In genomic region chr8:48152062-48152738, GRCm38 (mm10) we compare ENCODE assay signal across 8 mouse cellular contexts. TPM values are rescaled to one million over a fixed set of nuclear protein-coding genes. Genes with fewer than 3 reads are reported as not detected.
DNase-seq lines count a peak whose midpoint lies in the region; ATAC-seq lines count a peak whose summit lies in the region.

No protein-coding gene starts in this region.

- intact Hi-C loops in left cerebral cortex, postnatal 10 days (cut with DNase I), result no loop called here

- 0 out of 2 replicates have a peak overlapping the region, but pooled peaks have one; percentile 8 for H3K4me2 ChIP-seq in embryonic facial prominence, embryonic 15.5 days (replicated peaks)
- peak overlapping the region; percentile 17; the same call in 1 of the 2 replicates for H3K4me2 ChIP-seq in heart, embryonic 16.5 days (ENCODE audit: low read depth, low read length)
- H3K4me2 ChIP-seq in stomach, embryonic 15.5 days, result 0 out of 2 replicates have a peak overlapping the region, but pooled peaks have one; percentile 19

- peak; percentile 22 to 77 for DNase-seq in left cerebral cortex, postnatal 10 days (ENCODE audit: extremely low spot score in 1 of 2, low spot score in 2 of 2)
- DNase-seq in left cerebral cortex, adult 9 months (ENCODE audit: low spot score in 2 of 2), result no peak
- DNase-seq in lung, postnatal 10 days, result peak; percentile 27
- no peak for DNase-seq in left cerebral cortex, adult 8-10 months (ENCODE audit: low spot score in 2 of 2)
- no peak for DNase-seq in layer of hippocampus, adult 9-10 months (ENCODE audit: low spot score)

- H3K9me3 ChIP-seq in embryonic facial prominence, embryonic 15.5 days (replicated peaks), result 0 out of 2 replicates have a peak, but pooled peaks cover 4% of the 10 kb centered on the region
- peaks cover 6% of the 10 kb centered on the region; the same call in 1 of the 2 replicates for H3K9me3 ChIP-seq in heart, embryonic 16.5 days (replicated peaks; ENCODE audit: control insufficient read depth, low read length)
- H3K9me3 ChIP-seq in stomach, embryonic 15.5 days, result no peaks in the 10 kb centered on the region

- H3K27me3 ChIP-seq in embryonic facial prominence, embryonic 15.5 days, result no peaks in the 10 kb centered on the region
- H3K27me3 ChIP-seq in heart, embryonic 16.5 days (ENCODE audit: control insufficient read depth, insufficient read depth, low read length), result no peaks in the 10 kb centered on the region
- no peaks in the 10 kb centered on the region for H3K27me3 ChIP-seq in stomach, embryonic 15.5 days (replicated peaks)

- no peak overlapping the region for H3K9ac ChIP-seq in embryonic facial prominence, embryonic 15.5 days
- H3K9ac ChIP-seq in heart, embryonic 16.5 days (ENCODE audit: low read length), result 0 out of 2 replicates have a peak overlapping the region, but pooled peaks have one; percentile 11
- no peak overlapping the region for H3K9ac ChIP-seq in stomach, embryonic 15.5 days

- peak; percentile 69; the same call in 1 of the 2 replicates for ATAC-seq in embryonic facial prominence, embryonic 15.5 days (ENCODE audit: insufficient number of reproducible peaks, low FRiP score, low TSS enrichment, low read depth)
- ATAC-seq in heart, embryonic 16.5 days (replicated peaks; ENCODE audit: extremely low read depth, insufficient read depth, low FRiP score), result 0 out of 2 replicates have a peak, but pooled peaks have one; percentile 24
- ATAC-seq in stomach, embryonic 15.5 days (ENCODE audit: insufficient read depth, low FRiP score, low read depth), result no peak

- H3K4me1 ChIP-seq in embryonic facial prominence, embryonic 15.5 days, result peaks cover 20% of the 10 kb centered on the region
- peaks cover 14% of the 10 kb centered on the region for H3K4me1 ChIP-seq in heart, embryonic 16.5 days (ENCODE audit: control insufficient read depth, insufficient read depth, low read length)
- H3K4me1 ChIP-seq in stomach, embryonic 15.5 days, result peaks cover 15% of the 10 kb centered on the region

- no peak overlapping the region for H3K4me3 ChIP-seq in embryonic facial prominence, embryonic 15.5 days (replicated peaks)
- no peak overlapping the region for H3K4me3 ChIP-seq in heart, embryonic 16.5 days (ENCODE audit: low read length)
- H3K4me3 ChIP-seq in stomach, embryonic 15.5 days (replicated peaks), result no peak overlapping the region

- H3K36me3 ChIP-seq in embryonic facial prominence, embryonic 15.5 days, result no peaks in the 10 kb centered on the region
- H3K36me3 ChIP-seq in heart, embryonic 16.5 days (ENCODE audit: control insufficient read depth, insufficient read depth), result no peaks in the 10 kb centered on the region
- H3K36me3 ChIP-seq in stomach, embryonic 15.5 days, result no peaks in the 10 kb centered on the region

- WGBS in embryonic facial prominence, embryonic 15.5 days, result 27% methylated on average over 19 of the region's 19 CpGs
- 39% methylated on average over 19 of the region's 19 CpGs for WGBS in heart, embryonic 16.5 days
- 44% methylated on average over 19 of the region's 19 CpGs for WGBS in stomach, embryonic 15.5 days

- H3K27ac ChIP-seq in embryonic facial prominence, embryonic 15.5 days (replicated peaks), result no peak overlapping the region
- no peak overlapping the region for H3K27ac ChIP-seq in heart, embryonic 16.5 days (ENCODE audit: low read length)
- H3K27ac ChIP-seq in stomach, embryonic 15.5 days, result no peak overlapping the region

RNA-seq across cellular contexts. Expression of gene Dctd, which starts 53.3 kb away (rescaled TPM):
- total RNA-seq in left cerebral cortex, postnatal 10 days (2021), result 1 to 10 TPM; 8.7 to 9.7 TPM
- 24.3 and 24.9 TPM in 2 replicates for polyA plus RNA-seq in embryonic facial prominence, embryonic 15.5 days (2015; fragmentation: Nextera tagmentation; extraction: Ambion mirVana)
- 25.0 and 25.9 TPM in 2 replicates for polyA plus RNA-seq in heart, embryonic 16.5 days (2015; fragmentation: Nextera tagmentation; extraction: Ambion mirVana)
- polyA plus RNA-seq in stomach, embryonic 15.5 days (2015; fragmentation: Nextera tagmentation; extraction: Ambion mirVana), result 24.5 and 29.6 TPM in 2 replicates
- 1 to 10 TPM; 6.5 to 7.9 (median 7.2) TPM for total RNA-seq in left cerebral cortex, adult 8-10 months (2022)

Comparison
In these comparisons a context has a peak if more than half of its experiments do, and no peak if none do; other contexts are left out.
1. DNase-seq: peak in left cerebral cortex, postnatal 10 days (2 of 2) and lung, postnatal 10 days (single experiment); none in left cerebral cortex, adult 9 months (0 of 2), left cerebral cortex, adult 8-10 months (0 of 2) and layer of hippocampus, adult 9-10 months (single experiment).
2. Peak in every context shown above with its lines, with median percentiles within 50 percentile points of each other: H3K4me2 ChIP-seq.